Mouse (Mus musculus): ENCODE results near the gene Emx2. TPM values are rescaled to one million over a fixed set of nuclear protein-coding genes. Genes with fewer than 3 reads are reported as not detected.

Gene Emx2
- polyA plus RNA-seq, 1 experiment from 2014 or later: 9.4 TPM

DNA sequence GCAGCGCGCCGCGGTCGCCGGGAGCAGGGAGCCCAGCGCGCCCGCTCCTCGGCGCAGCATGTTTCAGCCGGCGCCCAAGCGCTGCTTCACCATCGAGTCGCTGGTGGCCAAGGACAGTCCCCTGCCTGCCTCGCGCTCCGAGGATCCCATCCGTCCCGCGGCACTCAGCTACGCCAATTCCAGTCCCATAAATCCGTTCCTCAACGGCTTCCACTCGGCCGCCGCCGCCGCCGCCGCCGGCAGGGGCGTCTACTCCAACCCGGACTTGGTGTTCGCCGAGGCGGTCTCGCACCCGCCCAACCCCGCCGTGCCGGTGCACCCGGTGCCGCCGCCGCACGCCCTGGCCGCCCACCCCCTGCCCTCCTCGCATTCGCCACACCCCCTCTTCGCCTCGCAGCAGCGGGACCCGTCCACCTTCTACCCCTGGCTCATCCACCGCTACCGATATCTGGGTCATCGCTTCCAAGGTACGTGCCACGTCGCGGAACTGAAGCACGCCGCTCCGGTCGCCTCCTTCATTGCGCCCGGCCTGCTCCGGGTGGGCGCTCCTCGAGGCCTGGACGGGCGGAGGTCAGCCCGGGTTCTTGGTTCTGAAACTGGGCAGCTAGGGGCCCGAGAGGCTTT, 1.1 kb downstream of the Emx2 start:
- H3K27ac ChIP-seq (ENCODE audit: low read depth, low read length): peak overlapping the region; percentile 97
- H3K27me3 ChIP-seq (replicated peaks; ENCODE audit: control insufficient read depth, insufficient read depth, low read length): peaks cover 20% of the 10 kb centered on the region
- peak overlapping the region; percentile 55 for H3K4me3 ChIP-seq (ENCODE audit: low read depth, low read length)
- peaks cover 10% of the 10 kb centered on the region; the same call in 1 of the 2 replicates for H3K36me3 ChIP-seq (ENCODE audit: control insufficient read depth, insufficient read depth, low read length)
- H3K4me1 ChIP-seq (ENCODE audit: control insufficient read depth, insufficient read depth, low read length): peaks cover 4% of the 10 kb centered on the region; the same call in 1 of the 2 replicates
- no peaks in the 10 kb centered on the region for H3K9me3 ChIP-seq (replicated peaks; ENCODE audit: control insufficient read depth, low read length)
- WGBS: under 1% methylated on average over 75 of the region's 75 CpGs
- peak overlapping the region; percentile 74 for H3K4me2 ChIP-seq (ENCODE audit: low read length)
- ATAC-seq: no peak
- DNase-seq (ENCODE audit: low spot score): peak; percentile 59
- peak overlapping the region; percentile 94 for H3K9ac ChIP-seq (ENCODE audit: low read length)

DNA sequence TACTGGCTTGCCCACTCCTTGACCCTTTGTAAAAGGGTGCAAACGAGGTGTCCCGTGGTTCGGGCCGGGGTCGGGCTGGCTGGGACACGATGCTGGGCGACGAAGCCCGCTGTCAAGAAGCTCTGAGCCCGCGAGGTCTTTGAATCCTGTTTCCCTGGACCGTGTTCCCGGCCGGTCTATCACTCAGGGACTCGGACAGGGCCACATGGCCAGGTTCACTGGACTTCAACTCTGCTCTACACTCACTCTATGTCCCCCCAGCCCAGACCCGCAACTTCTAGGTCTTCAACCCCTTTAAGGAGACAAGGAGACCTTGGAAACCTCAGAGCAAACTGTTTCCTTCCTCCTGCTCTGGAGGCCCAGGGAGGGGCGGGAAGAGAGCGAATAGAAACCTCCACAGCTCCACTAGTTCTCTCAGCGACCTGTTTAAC, 1.7 kb downstream of the Emx2 start:
- Histone ChIP-seq H3K27me3 (replicated peaks; ENCODE audit: control insufficient read depth, insufficient read depth, low read length) (peaks cover 18% of the 10 kb centered on the region), H3K4me3 (ENCODE audit: low read depth, low read length) (peak overlapping the region; percentile 55), H3K9ac (ENCODE audit: low read length) (peak overlapping the region; percentile 94), H3K9me3 (replicated peaks; ENCODE audit: control insufficient read depth, low read length) (no peaks in the 10 kb centered on the region), H3K36me3 (ENCODE audit: control insufficient read depth, insufficient read depth, low read length) (peaks cover 10% of the 10 kb centered on the region; the same call in 1 of the 2 replicates), H3K4me2 (ENCODE audit: low read length) (peak overlapping the region; percentile 74), H3K27ac (ENCODE audit: low read depth, low read length) (peak overlapping the region; percentile 97), H3K4me1 (ENCODE audit: control insufficient read depth, insufficient read depth, low read length) (peaks cover 4% of the 10 kb centered on the region; the same call in 1 of the 2 replicates)
- WGBS: under 1% methylated on average over 19 of the region's 19 CpGs
- peak; percentile 33 for DNase-seq (ENCODE audit: low spot score)
- ATAC-seq: no peak

DNA sequence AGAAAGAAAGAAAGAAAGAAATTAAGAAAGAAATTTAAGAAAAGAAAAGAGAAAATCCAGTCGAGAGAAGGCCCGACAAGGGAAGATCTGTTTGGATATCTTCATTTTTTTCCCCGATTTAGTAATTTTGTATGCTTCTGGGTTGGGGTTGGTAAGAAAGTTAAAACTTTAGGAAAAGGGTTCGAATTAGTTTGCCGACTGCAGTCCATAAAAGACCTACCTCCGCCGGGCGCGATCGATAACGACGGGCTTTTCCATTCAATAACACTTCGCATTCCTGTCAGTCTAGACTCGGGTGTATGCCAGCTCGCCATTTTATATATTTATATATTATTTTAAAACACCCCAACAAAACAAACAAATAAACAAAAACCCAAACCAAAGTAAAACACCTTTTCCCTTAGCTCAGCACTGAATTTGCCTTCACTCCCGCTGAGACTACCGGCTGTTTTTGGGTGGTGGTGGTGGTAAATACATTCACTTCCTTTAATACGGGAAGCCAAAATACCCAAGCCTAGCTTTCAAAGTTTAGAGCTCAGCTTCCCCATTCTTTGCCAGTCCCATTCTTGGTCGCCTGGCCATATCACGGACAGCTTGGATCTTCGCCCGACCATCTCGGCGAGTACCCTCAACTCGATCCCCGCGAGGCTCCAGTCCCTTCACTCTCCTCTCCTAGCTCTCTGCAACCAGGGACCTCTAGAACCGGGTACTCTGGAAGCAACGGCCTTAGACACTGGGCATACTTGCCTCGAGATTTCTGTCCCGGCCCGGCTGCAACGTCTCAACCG, 2.4 kb downstream of the Emx2 start:
- ATAC-seq: no peak
- H3K36me3 ChIP-seq (ENCODE audit: control insufficient read depth, insufficient read depth, low read length): peaks cover 10% of the 10 kb centered on the region; the same call in 1 of the 2 replicates
- WGBS: under 1% methylated on average over 34 of the region's 34 CpGs
- no peaks in the 10 kb centered on the region for H3K9me3 ChIP-seq (replicated peaks; ENCODE audit: control insufficient read depth, low read length)
- DNase-seq (ENCODE audit: low spot score): peak; percentile 42
- H3K27me3 ChIP-seq (replicated peaks; ENCODE audit: control insufficient read depth, insufficient read depth, low read length): peaks cover 18% of the 10 kb centered on the region; the same call in 1 of the 2 replicates
- H3K4me2 ChIP-seq (ENCODE audit: low read length): peak overlapping the region; percentile 74
- H3K27ac ChIP-seq (ENCODE audit: low read depth, low read length): peak overlapping the region; percentile 97
- H3K4me3 ChIP-seq (ENCODE audit: low read depth, low read length): peak overlapping the region; percentile 55
- H3K9ac ChIP-seq (ENCODE audit: low read length): peak overlapping the region; percentile 94
- H3K4me1 ChIP-seq (ENCODE audit: control insufficient read depth, insufficient read depth, low read length): peaks cover 8% of the 10 kb centered on the region; the same call in 1 of the 2 replicates

DNA sequence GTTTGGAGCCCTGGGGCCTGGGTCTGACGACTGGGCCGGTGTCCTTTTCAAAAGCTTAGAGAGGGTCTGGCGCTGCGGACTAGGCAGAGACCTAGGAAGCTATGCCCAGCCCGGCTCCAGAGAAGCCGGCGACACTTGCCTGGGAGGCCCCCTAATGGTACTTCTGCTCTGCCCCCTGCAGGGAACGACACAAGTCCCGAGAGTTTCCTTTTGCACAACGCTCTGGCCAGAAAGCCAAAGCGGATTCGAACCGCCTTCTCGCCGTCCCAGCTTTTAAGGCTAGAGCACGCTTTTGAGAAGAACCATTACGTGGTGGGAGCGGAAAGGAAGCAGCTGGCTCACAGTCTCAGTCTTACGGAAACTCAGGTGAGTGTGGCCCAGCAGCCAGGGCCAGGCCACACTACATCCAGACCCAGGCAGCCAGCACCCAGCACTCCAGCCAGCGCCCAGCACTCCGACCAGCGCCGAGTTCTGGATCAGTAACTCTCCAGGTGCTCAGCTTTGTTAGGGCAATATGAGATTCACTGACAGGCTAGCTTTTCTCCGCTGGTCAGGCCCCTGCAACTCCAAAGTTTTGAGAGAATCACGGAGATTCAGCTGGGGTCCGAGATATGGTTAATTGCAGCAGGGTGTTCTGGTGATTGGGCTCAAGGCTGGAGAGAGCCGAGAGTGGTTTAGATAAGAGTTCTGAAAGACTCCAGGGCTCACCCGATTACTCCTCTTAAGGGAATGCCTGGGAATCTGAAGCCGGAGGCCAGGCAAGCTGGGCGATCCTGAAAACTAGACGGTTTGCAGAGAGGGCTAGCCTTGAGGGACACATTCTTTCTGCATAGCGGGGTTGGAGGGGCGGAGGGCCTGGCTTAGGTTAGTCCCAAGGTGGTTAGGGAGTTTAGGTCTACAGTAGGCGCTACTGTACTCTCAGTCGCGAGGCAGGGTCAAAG, 3.6 kb downstream of the Emx2 start:
- 3% methylated on average over 36 of the region's 36 CpGs for WGBS

DNA sequence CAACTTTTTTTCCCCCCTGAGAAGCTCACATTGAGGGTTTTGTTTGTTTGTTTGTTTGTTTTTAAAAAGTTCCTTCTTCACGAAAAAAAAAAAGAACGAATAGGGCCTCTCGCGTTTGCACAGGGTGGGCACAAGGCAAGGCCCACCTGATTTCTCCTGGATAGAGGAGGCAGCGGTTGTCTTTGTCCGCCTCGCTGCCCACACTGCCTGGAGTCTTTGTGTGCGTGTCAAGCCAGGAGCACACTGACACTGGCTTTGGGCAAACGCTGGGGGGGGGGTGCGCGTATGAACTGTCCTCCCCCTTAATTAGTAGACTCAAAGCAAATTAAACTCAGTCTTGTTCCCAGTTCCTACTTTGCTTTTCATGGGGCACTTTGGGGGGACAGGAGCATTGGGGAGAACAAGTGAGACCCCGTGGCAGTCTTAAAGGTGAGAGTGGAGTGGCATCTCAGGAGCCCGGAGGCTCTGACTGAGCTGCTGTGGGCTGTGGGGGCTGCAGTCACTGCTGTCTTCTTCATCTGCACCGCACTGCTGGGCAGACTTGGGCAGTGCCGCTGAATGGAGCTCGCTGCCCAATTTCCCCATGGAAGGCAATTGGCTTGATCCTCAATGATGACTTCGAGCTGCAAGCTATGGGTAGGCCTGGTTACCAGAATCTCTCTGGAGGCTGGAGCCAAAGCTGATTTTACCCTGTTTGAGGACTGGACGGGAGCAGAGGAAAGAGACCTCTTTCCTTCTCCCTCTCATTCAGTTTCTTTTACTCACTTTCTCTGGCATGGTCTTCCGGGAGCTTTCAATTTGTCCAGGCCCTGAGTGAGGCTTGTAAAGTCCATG, 4.5 kb downstream of the Emx2 start:
- H3K9me3 ChIP-seq (replicated peaks; ENCODE audit: control insufficient read depth, low read length): no peaks in the 10 kb centered on the region
- H3K4me2 ChIP-seq (ENCODE audit: low read length): peak overlapping the region; percentile 74
- ATAC-seq: 0 out of 2 replicates have a peak, but pooled peaks have one; percentile 6
- H3K4me1 ChIP-seq (ENCODE audit: control insufficient read depth, insufficient read depth, low read length): peaks cover 18% of the 10 kb centered on the region
- peaks cover 10% of the 10 kb centered on the region; the same call in 1 of the 2 replicates for H3K36me3 ChIP-seq (ENCODE audit: control insufficient read depth, insufficient read depth, low read length)
- H3K27me3 ChIP-seq (replicated peaks; ENCODE audit: control insufficient read depth, insufficient read depth, low read length): 0 out of 2 replicates have a peak, but pooled peaks cover 9% of the 10 kb centered on the region
- DNase-seq (ENCODE audit: low spot score): peak; percentile 62
- H3K27ac ChIP-seq (ENCODE audit: low read depth, low read length): peak overlapping the region; percentile 81
- H3K9ac ChIP-seq (ENCODE audit: low read length): peak overlapping the region; percentile 94
- peak overlapping the region; percentile 55 for H3K4me3 ChIP-seq (ENCODE audit: low read depth, low read length)
- 4% methylated on average over 19 of the region's 19 CpGs for WGBS

More for the DNA sequence above, 3.6 kb downstream of the Emx2 start:
- peaks cover 10% of the 10 kb centered on the region; the same call in 1 of the 2 replicates for H3K36me3 ChIP-seq (ENCODE audit: control insufficient read depth, insufficient read depth, low read length)
- ATAC-seq (no peak), DNase-seq (ENCODE audit: low spot score) (peak; percentile 53)
- H3K27ac ChIP-seq (ENCODE audit: low read depth, low read length): peak overlapping the region; percentile 81
- H3K4me3 ChIP-seq (ENCODE audit: low read depth, low read length): peak overlapping the region; percentile 55
- H3K27me3 ChIP-seq (replicated peaks; ENCODE audit: control insufficient read depth, insufficient read depth, low read length): 0 out of 2 replicates have a peak, but pooled peaks cover 12% of the 10 kb centered on the region
- H3K4me1 ChIP-seq (ENCODE audit: control insufficient read depth, insufficient read depth, low read length): peaks cover 11% of the 10 kb centered on the region
- H3K9me3 ChIP-seq (replicated peaks; ENCODE audit: control insufficient read depth, low read length): no peaks in the 10 kb centered on the region
- H3K9ac ChIP-seq (ENCODE audit: low read length): peak overlapping the region; percentile 94
- peak overlapping the region; percentile 74 for H3K4me2 ChIP-seq (ENCODE audit: low read length)

DNA sequence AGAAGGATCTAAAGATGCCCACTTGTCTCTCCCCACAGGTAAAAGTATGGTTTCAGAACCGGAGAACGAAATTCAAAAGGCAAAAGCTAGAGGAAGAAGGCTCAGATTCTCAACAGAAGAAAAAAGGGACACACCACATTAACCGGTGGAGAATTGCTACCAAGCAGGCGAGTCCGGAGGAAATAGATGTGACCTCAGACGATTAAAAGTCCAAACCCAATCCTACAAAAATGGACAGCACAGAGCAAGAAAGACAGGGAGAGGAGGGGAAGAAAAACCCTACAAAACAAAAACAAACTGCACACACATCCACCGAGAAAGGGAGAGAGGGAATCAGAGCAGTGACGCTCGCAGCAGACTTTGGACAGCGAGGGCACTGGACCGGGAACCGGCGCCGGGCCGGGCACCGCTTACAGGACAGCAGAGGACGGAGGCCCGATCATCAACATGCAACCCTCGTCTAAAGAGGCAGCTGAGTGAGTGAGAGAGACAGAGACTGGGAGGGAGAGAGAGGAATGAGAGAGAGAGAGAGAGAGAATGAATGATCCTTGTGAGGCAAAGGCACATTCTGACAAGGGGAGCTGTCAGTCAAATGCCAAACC, 5.8 kb downstream of the Emx2 start:
- no peak for ATAC-seq
- DNase-seq (ENCODE audit: low spot score): peak; percentile 45
- peak overlapping the region; percentile 94 for H3K9ac ChIP-seq (ENCODE audit: low read length)
- H3K4me3 ChIP-seq (ENCODE audit: low read depth, low read length): peak overlapping the region; percentile 55
- H3K27ac ChIP-seq (ENCODE audit: low read depth, low read length): peak overlapping the region; percentile 81
- H3K9me3 ChIP-seq (replicated peaks; ENCODE audit: control insufficient read depth, low read length): no peaks in the 10 kb centered on the region
- 1% methylated on average over 19 of the region's 19 CpGs for WGBS
- peaks cover 10% of the 10 kb centered on the region; the same call in 1 of the 2 replicates for H3K36me3 ChIP-seq (ENCODE audit: control insufficient read depth, insufficient read depth, low read length)
- H3K4me1 ChIP-seq (ENCODE audit: control insufficient read depth, insufficient read depth, low read length): peaks cover 24% of the 10 kb centered on the region
- H3K4me2 ChIP-seq (ENCODE audit: low read length): peak overlapping the region; percentile 74
- peaks cover 15% of the 10 kb centered on the region; the same call in 1 of the 2 replicates for H3K27me3 ChIP-seq (replicated peaks; ENCODE audit: control insufficient read depth, insufficient read depth, low read length)

DNA sequence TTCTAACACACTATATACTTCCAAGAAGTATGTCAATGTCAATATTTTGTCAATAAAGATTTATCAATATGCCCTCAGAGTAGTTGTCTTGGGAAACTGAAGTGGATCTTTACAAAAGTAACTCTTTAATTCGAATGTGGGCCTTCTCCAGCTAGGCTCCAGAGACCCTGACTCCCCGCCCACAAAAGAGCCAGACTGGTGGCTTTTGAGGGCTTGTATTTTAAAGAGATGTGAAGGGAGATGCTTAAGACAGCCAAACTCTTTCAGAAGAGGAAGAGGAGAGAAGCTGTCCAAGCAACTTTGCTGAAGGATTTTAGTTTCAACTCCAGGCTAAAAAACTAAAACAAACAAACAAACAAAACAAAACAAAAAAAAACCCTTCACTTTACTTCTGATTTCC, 7.1 kb downstream of the Emx2 start:
- peak overlapping the region; percentile 6; the same call in 1 of the 2 replicates for H3K4me3 ChIP-seq (ENCODE audit: low read depth, low read length)
- H3K9me3 ChIP-seq (replicated peaks; ENCODE audit: control insufficient read depth, low read length): no peaks in the 10 kb centered on the region
- peaks cover 10% of the 10 kb centered on the region; the same call in 1 of the 2 replicates for H3K36me3 ChIP-seq (ENCODE audit: control insufficient read depth, insufficient read depth, low read length)
- H3K4me1 ChIP-seq (ENCODE audit: control insufficient read depth, insufficient read depth, low read length): peaks cover 36% of the 10 kb centered on the region
- peaks cover 19% of the 10 kb centered on the region; the same call in 1 of the 2 replicates for H3K27me3 ChIP-seq (replicated peaks; ENCODE audit: control insufficient read depth, insufficient read depth, low read length)
- H3K4me2 ChIP-seq (ENCODE audit: low read length): peak overlapping the region; percentile 74
- H3K27ac ChIP-seq (ENCODE audit: low read depth, low read length): peak overlapping the region; percentile 81
- ATAC-seq: no peak
- WGBS: 4% methylated on average over 2 of the region's 2 CpGs
- H3K9ac ChIP-seq (ENCODE audit: low read length): peak overlapping the region; percentile 52
- no peak for DNase-seq (ENCODE audit: low spot score)
